Comparison of ENCODE assay signal across 10 mouse cellular contexts in genomic region chr9:14053704-14054103, GRCm38 (mm10).
DNase-seq lines count a peak whose midpoint lies in the region; ATAC-seq and TF ChIP-seq lines count a peak whose summit lies in the region.
"Had no signal": no experiment of that assay in that cellular context is flagged by ENCODE, and none has a peak within 500 bp of the region (broad histone marks: within the 10 kb centered on the region; RNA-seq: fewer than 3 reads in every experiment).

No protein-coding gene starts in this region.

- intact Hi-C loops in gastrocnemius, adult 2 months (cut with DNase I): no loop called here

- H3K36me3 ChIP-seq in CH12.LX (replicated peaks in 1 of 2; ENCODE audit: control insufficient read depth in 1 of 2, insufficient read depth in 1 of 2, low read length in 1 of 2): no peaks in the 10 kb centered on the region
- no peaks in the 10 kb centered on the region for H3K36me3 ChIP-seq in lung, embryonic 16.5 days (ENCODE audit: control insufficient read depth, insufficient read depth, low read length)

- DNase-seq in gastrocnemius, adult 2 months: peak; percentile 62
- DNase-seq in gastrocnemius, postnatal 4 days (ENCODE audit: low spot score in 2 of 2): no peak
- DNase-seq in CH12.LX (ENCODE audit: extremely low read depth): no peak
- peak; percentile 55 for DNase-seq in kidney, adult 18-20 months
- DNase-seq in thymus, postnatal 0 days (ENCODE audit: low spot score): no peak
- DNase-seq: layer of hippocampus, adult 9-11 months; spleen, adult 18-20 months had no signal

- no peak overlapping the region for H3K4me3 ChIP-seq in gastrocnemius, adult 2 months
- H3K4me3 ChIP-seq in CH12.LX (replicated peaks in 1 of 3; ENCODE audit: low read depth in 2 of 3, low read length in 2 of 3, poor library complexity in 1 of 3): no peak overlapping the region
- no peak overlapping the region for H3K4me3 ChIP-seq in lung, embryonic 16.5 days (ENCODE audit: low read length)

- in situ Hi-C loops in CH12.LX (cut with MboI; ENCODE audit: low pct_ligation_motif_present, low pct_unique_long_range_greater_than_20kb, low sequenced_read_pairs): no loop called here

- dilution Hi-C loops in CH12.LX (cut with MboI; ENCODE audit: extremely low pct_ligation_motif_present, extremely low pct_unique_long_range_greater_than_20kb, low sequenced_read_pairs): no loop called here

- no peak overlapping the region for H3K9ac ChIP-seq in CH12.LX (ENCODE audit: insufficient read depth, low read depth)
- no peak overlapping the region for H3K9ac ChIP-seq in lung, embryonic 16.5 days (ENCODE audit: low read length)

- no peak for TF ChIP-seq EP300 in CH12.LX (IDR thresholded peaks at IDR 0.05; ENCODE audit: low read length)

- no peak overlapping the region for H3K4me2 ChIP-seq in CH12.LX (ENCODE audit: insufficient read depth, low read depth, poor library complexity, severe bottlenecking)
- H3K4me2 ChIP-seq in lung, embryonic 16.5 days (ENCODE audit: low read depth, low read length): no peak overlapping the region

- TF ChIP-seq POLR2A in CH12.LX (IDR thresholded peaks at IDR 0.05; ENCODE audit: low read depth, low read length): no peak

- 24% methylated on average over 2 of the region's 2 CpGs for WGBS in lung, embryonic 16.5 days

- H3K9me3 ChIP-seq in CH12.LX (replicated peaks; ENCODE audit: low read length): no peaks in the 10 kb centered on the region
- no peaks in the 10 kb centered on the region for H3K9me3 ChIP-seq in lung, embryonic 16.5 days (ENCODE audit: control insufficient read depth, low read length)

- H3K79me2 ChIP-seq in CH12.LX (replicated peaks; ENCODE audit: control insufficient read depth, extremely low read depth, insufficient read depth, poor library complexity, severe bottlenecking): no peaks in the 10 kb centered on the region

- peak overlapping the region; percentile 77 for H3K27ac ChIP-seq in gastrocnemius, adult 2 months
- H3K27ac ChIP-seq in CH12.LX (ENCODE audit: insufficient read depth, low read depth): no peak overlapping the region
- H3K27ac ChIP-seq in lung, embryonic 16.5 days (ENCODE audit: low read length): no peak overlapping the region

- no peak for TF ChIP-seq RAD21 in CH12.LX (IDR thresholded peaks at IDR 0.05; ENCODE audit: low read depth, low read length)

- no peak for TF ChIP-seq CTCF in gastrocnemius, adult 2 months (IDR thresholded peaks at IDR 0.05)
- no peak for TF ChIP-seq CTCF in CH12.LX (conservative IDR thresholded peaks at IDR 0.05 in 1 of 2, IDR thresholded peaks at IDR 0.05 in 1 of 2; ENCODE audit: low read depth in 2 of 2, low read length in 2 of 2)

- H3K4me1 ChIP-seq in CH12.LX (ENCODE audit: control insufficient read depth in 1 of 2, insufficient read depth in 2 of 2): peaks cover 2 to 30% of the 10 kb centered on the region in 2 experiments; a peak in 3 of 4 replicates
- peaks cover 2% of the 10 kb centered on the region; the same call in 1 of the 2 replicates for H3K4me1 ChIP-seq in lung, embryonic 16.5 days (replicated peaks; ENCODE audit: control insufficient read depth, insufficient read depth, low read length)

- peak; percentile 72 for ATAC-seq in lung, embryonic 16.5 days (ENCODE audit: low read depth)
- ATAC-seq in megakaryocyte progenitor cell, adult 5-6 weeks (replicated peaks; ENCODE audit: poor library complexity): no peak
- no peak for ATAC-seq in megakaryocyte, adult 5-6 weeks (ENCODE audit: poor library complexity, severe bottlenecking)

- no peaks in the 10 kb centered on the region for H3K27me3 ChIP-seq in CH12.LX (replicated peaks)
- no peaks in the 10 kb centered on the region for H3K27me3 ChIP-seq in lung, embryonic 16.5 days (ENCODE audit: control insufficient read depth, insufficient read depth, low read depth, low read length)

TF ChIP-seq in CH12.LX, 34 proteins besides CTCF, POLR2A, EP300 and RAD21:
- no peak for TF ChIP-seq MAFK (IDR thresholded peaks at IDR 0.05; ENCODE audit: insufficient replicate concordance, low read length)
- TF ChIP-seq ETS1 (conservative IDR thresholded peaks at IDR 0.05; ENCODE audit: low read depth, low read length): 0 out of 2 replicates have a peak, but pooled peaks have one; percentile 31

Comparison
In these comparisons a context has a peak if more than half of its experiments do, and no peak if none do; other contexts are left out.
1. DNase-seq: peak in gastrocnemius, adult 2 months (single experiment) and kidney, adult 18-20 months (single experiment); none in gastrocnemius, postnatal 4 days (0 of 2), CH12.LX (single experiment) and thymus, postnatal 0 days (single experiment).